Mouse (Mus musculus) mouse trophoblast stem cell (cell line): Measurements from ENCODE around the gene Kif26a.

Source experiments
- in situ Hi-C, 2 experiments: fragments of 300-500 bp; cut with MseI, MboI; formaldehyde crosslinking; loops; 2 replicates in 1 of 2; 3 replicates in 1 of 2; pipeline ENCODE4 v1.15.1; 2025

Gene Kif26a

GRCm38 (mm10) chr12:112163981-112164839, 18.2 kb downstream of the Kif26a start:
- in situ Hi-C loops, result no loop called here

- in situ Hi-C loops, result no loop called here
Observed at GRCm38 (mm10) chr12:112164840-112165219, 18.8 kb downstream of the Kif26a start.

DNA sequence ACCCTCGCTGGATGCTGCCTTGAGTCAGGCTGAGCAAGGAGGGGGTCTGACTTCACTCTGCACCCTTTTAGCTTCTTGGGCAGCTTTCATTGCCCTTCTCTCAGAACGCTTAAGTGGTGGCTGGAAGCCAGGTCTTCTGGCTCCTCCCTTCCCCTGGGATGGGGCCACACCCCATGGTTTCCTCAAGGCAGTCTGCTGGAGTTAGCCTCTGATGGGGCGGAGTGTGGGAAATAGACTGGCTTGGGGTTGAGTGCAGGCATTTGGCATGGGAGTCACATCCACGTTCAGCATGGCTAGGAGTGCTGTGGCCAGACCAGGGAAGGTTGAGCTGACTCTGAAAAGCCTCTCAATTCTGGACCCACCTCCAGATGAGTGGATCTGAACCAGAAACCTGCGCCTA, 23.2 kb downstream of the Kif26a start:
- in situ Hi-C loops, result no loop called here

- in situ Hi-C loops, result no loop called here
Observed at GRCm38 (mm10) chr12:112170671-112171574, 24.9 kb downstream of the Kif26a start.

DNA sequence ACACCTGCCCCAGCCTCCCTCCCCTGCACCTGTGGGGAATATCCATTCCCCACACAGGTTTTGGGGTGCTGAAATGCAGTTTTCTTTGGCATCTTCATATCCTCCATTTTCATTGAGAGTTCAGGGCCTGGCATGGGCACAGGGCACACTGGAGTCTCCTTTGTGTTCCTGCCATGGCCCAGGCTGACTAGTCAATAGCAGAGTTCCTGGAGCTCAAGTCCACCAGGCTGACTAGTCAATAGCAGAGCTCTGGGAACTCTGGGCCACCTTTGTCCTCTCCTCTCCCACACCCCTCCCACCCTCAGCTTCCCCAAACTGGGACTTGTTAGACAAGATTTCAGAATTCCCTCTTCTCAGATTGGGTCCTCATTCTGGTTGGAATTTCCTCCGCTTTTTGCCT, 25.6 kb downstream of the Kif26a start:
- in situ Hi-C loops, result no loop called here

DNA sequence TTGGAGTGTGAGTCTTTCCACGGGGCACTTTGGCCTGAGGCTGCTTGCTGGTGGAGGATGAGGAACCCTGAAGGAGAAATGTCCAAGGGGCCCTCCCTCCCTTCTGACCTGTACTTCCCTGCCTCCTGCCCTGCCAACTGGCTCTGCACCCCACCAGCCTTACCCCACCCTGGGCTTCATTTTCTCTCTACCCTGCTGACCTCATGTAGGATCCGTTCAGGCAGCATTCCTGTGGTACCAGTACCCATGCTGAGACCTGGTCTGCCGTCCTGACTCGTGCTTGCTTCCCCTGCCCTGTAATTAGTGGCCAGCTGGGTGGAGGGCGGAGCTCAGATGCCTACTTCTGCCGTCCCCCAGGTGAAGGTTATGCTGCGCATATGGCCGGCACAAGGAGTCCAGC, 26.2 kb downstream of the Kif26a start:
- in situ Hi-C loops, result no loop called here

DNA sequence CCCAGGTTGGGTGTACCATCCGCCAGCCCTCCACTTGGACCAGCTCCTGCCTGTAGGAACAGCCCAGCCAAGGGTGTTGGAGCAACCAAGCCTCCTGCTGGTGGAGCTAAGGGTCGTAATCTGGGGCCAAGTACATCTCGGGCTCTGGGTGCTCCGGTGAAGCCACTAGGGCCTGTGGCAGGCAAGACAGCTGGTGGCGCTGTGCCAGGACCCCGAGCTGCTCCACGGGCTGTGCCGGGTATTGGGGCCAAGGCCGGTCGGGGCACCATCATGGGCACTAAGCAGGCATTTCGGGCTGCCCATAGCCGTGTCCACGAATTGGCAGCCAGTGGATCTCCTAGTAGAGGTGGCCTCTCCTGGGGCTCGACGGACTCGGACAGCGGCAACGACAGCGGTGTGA, 31.7 kb downstream of the Kif26a start:
- in situ Hi-C loops, result no loop called here

GRCm38 (mm10) chr12:112179687-112180086, 33.7 kb downstream of the Kif26a start:
- in situ Hi-C loops, result no loop called here

GRCm38 (mm10) chr12:112181921-112182608, 36.1 kb downstream of the Kif26a start:
- in situ Hi-C loops, result no loop called here

GRCm38 (mm10) chr12:112182609-112182955, 36.6 kb downstream of the Kif26a start:
- in situ Hi-C loops, result no loop called here

DNA sequence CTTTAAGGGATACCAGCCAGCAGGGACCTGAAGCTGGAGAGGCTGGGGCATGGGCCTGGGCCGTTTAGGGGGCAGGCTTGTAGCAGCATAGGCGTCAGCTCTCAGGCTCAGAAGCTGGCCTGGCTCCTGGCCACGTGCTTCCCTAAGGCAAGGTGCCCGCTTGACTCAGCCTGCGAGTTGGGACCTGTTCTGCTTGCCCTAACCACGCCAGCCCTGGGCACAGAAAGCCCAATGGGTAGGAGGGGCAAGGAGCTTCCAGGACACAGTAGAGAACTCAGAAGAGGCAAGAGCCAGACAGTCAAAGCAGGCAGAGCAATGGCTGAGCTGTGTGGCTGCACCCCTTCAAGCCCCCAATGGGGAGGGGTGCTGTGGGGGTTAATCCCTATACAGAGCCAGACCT, 37.7 kb downstream of the Kif26a start:
- in situ Hi-C loops, result no loop called here

DNA sequence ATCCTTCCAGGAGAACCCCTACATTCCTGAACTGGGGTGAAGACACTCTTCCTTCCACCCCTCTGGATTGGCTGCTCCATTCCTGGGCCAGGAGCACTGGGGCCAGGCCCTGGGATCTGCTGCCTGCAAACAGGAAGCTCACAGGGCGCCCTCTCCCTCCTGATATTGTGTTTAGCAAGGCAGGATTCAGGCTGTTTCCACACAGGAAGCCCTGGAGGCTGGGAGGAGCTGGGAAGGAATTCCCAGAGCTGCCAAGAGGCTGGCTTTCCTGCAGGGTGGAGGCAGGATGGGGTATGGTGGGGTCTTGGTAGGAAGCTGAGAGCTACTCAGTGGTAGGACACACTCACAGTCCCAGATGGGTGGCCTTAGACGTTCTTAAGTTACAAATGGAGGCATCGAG, 38.4 kb downstream of the Kif26a start:
- in situ Hi-C loops, result no loop called here

DNA sequence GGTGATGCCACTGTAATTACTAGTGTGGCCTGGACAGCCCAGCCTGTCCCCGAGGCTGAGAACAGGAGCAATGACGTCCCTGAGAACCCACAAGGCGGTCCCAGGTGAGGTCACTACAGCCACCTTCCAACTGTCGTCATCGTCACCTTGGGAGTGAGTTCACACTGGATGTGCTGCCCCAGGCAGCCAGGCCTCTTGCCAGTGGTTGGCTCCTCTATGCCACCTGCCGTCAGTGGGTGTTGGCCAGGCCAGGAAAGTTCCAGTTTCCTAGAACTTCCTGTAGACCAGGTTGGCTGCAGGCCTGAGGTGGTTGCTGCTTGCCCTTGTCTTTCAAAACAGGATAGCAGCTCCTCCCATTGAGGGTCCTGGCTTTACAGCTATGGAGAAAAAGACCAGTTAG, 40.9 kb downstream of the Kif26a start:
- in situ Hi-C loops, result no loop called here

- in situ Hi-C loops, result no loop called here
Observed at GRCm38 (mm10) chr12:112191753-112192152, 45.7 kb downstream of the Kif26a start.

- in situ Hi-C loops, result no loop called here
Observed at GRCm38 (mm10) chr12:112195019-112195418, 49.0 kb downstream of the Kif26a start.

- in situ Hi-C loops, result no loop called here
Observed at GRCm38 (mm10) chr12:112196562-112196961, 50.6 kb downstream of the Kif26a start.

DNA sequence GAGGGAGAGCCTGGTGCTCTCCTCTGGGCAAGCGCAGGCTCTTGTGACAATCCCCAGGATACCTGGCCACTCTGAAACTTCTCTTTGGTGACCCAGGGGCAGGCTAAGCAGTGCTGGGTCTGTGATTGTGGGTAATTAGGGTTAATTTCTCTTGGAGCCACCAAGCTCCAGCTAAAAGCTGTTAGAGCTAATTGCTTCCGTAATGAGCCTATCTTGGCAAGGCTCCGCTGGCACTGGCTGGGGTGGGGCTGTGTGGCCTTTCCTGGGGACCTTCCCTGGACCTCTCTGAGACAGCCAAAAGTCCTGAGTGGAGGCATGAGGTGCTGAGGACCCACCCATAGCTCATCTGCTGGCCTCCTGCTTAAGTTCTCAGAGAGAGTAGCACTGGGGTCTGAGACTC, 53.4 kb downstream of the Kif26a start:
- in situ Hi-C loops, result no loop called here

DNA sequence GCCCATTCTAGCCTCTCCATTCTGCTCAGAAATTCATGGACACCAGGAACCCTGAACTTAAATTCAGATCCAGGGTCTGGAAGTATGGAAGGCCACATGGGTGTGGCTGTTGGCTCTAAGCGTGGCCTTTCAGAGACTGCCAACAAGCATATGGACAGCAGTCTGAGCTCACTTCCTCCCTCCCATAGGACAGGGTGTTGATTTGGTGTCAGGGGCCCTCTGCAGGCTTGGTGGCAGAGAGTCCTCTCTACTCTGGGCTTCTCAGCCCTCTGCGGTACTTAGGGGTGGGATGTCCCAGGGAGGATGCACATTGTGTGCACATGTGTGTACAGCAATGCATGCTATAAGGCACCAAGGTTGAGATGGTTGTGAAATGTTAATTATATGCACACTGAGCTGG, 54.0 kb downstream of the Kif26a start:
- in situ Hi-C loops, result no loop called here

- in situ Hi-C loops, result no loop called here
Observed at GRCm38 (mm10) chr12:112207163-112207562, 61.2 kb downstream of the Kif26a start.

DNA sequence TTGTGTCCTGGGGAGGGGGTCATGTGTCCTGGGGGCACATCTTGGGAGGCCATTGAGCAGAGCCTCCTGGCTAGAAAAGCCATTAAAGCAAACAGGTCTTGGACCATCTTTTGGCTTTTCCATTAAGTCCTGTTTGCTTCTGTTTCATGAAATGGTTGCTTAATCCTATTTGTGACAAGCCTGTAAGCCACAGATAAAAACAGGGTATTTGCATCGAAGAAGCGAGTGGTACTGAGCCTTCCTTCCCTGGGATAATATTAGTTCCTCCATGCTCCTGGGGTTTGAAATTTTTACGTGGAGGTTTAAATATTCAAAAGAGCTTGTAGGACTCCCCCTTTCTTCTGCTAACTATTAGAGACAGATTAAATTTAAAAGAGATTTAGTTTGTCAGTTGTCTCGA, 61.7 kb downstream of the Kif26a start:
- in situ Hi-C loops, result no loop called here

GRCm38 (mm10) chr12:112210622-112211021, 64.6 kb downstream of the Kif26a start:
- in situ Hi-C loops, result no loop called here

GRCm38 (mm10) chr12:112214441-112214857, 68.4 kb downstream of the Kif26a start:
- in situ Hi-C loops, result no loop called here
